Mouse (Mus musculus) heart, adult 2 months (tissue): ENCODE measurements around the gene Pkd1l3. TPM values are rescaled to one million over a fixed set of nuclear protein-coding genes. Genes with fewer than 3 reads are reported as not detected.

Experiments
- DNase-seq, 2 experiments: peaks; one replicate each; pipeline ENCODE4 v3.0.0; 2021
- H3K27ac ChIP-seq: fragments of 200-600 bp; 2 replicates; pipeline ENCODE4 v1.8.1; 2022
- H3K27me3 ChIP-seq: fragments of 200-500 bp; 2 replicates; pipeline ENCODE4 v1.6.1; 2012; ENCODE audit warnings: mild to moderate bottlenecking, low read length, inconsistent platforms, mixed read lengths; ENCODE audit not compliant: control insufficient read depth, insufficient read depth
- H3K36me3 ChIP-seq: fragments of 200-500 bp; 2 replicates; pipeline ENCODE4 v1.6.1; 2012; ENCODE audit warnings: low read length, inconsistent platforms; ENCODE audit not compliant: control insufficient read depth, insufficient read depth
- H3K4me1 ChIP-seq: fragments of 200-500 bp; 2 replicates; pipeline ENCODE4 v1.6.1; 2011; ENCODE audit warnings: low read length; ENCODE audit not compliant: control insufficient read depth, insufficient read depth
- H3K4me3 ChIP-seq: fragments of 200-600 bp; 2 replicates; pipeline ENCODE4 v1.8.1; 2022
- H3K79me2 ChIP-seq: fragments of 200-500 bp; replicated peaks from 2 replicates; pipeline ENCODE4 v1.6.1; 2012; ENCODE audit warnings: mild to moderate bottlenecking, inconsistent platforms, low read length, moderate library complexity, mixed read lengths; ENCODE audit not compliant: control insufficient read depth, insufficient read depth
- H3K9ac ChIP-seq: fragments of 200-500 bp; 2 replicates; pipeline ENCODE4 v1.6.1; 2012; ENCODE audit warnings: low read depth, mild to moderate bottlenecking, control low read depth, inconsistent platforms, low read length, mixed read lengths
- CTCF ChIP-seq: fragments of 200-600 bp; IDR thresholded peaks from 2 replicates; pipeline ENCODE4 v1.8.1; 2022; ENCODE audit warnings: antibody characterized with exemption, mild to moderate bottlenecking, moderate library complexity
- EP300 ChIP-seq: fragments of 200-500 bp; IDR thresholded peaks from 2 replicates; pipeline ENCODE4 v1.6.1; 2011; ENCODE audit warnings: low read depth, low read length, control low read depth; ENCODE audit not compliant: insufficient read depth
- POLR2A ChIP-seq: fragments of 200-500 bp; IDR thresholded peaks from 2 replicates; pipeline ENCODE4 v1.6.1; 2011; ENCODE audit warnings: mild to moderate bottlenecking, low read depth, low read length, control low read depth; ENCODE audit not compliant: insufficient read depth
- WGBS: fragments of 180-500 bp; shearing (Covaris S2); methylation state at CpG from one replicate; pipeline ENCODE4 v1.1.7; 2018; 5-methylcytosine and 5-hydroxymethylcytosine counted together
- intact Hi-C: fragments of 180-260 bp; cut with DNase I; formaldehyde crosslinking; loops from one replicate; pipeline ENCODE4 v1.15.1; 2025
- long read RNA-seq: library from polyadenylated mRNA; stranded (forward); transcript quantifications from one replicate; pipeline ENCODE4 v2.0.0, GENCODE M21; 2021
- polyA plus RNA-seq: library from polyadenylated mRNA; depleted of rRNA; stranded (reverse); fragments of >200 nt; gene quantifications from 2 replicates; pipeline ENCODE4 v1.2.3, GENCODE M21; 2012; rRNA removed
- total RNA-seq, 2 experiments: library from RNA; stranded (reverse); gene quantifications; 2 replicates each; pipeline ENCODE4 v1.2.3; 2021

Gene Pkd1l3
- under 1 TPM in 1 of 2 experiments, not detected in 1; 0.08 TPM for total RNA-seq
- 0.14 TPM in 1 of 2 replicates, not detected in the other for polyA plus RNA-seq
- long read RNA-seq, result 0 reads

- Histone ChIP-seq H3K4me3 (peak within 1 kb of the TSS; percentile 22; the same call in 1 of the 2 replicates), H3K36me3 (no peaks in the 10 kb centered on the region), H3K27me3 (no peaks in the 10 kb centered on the region), H3K79me2 (no peaks in the 10 kb centered on the region), H3K4me1 (no peaks in the 10 kb centered on the region), H3K9ac (no peak within 1 kb of the TSS; the same call in 1 of the 2 replicates), H3K27ac (no peak within 1 kb of the TSS)
- no peak for DNase-seq
- intact Hi-C loops, result no loop called here
- 29% methylated on average over 27 of the region's 27 CpGs for WGBS
- TF ChIP-seq POLR2A, result no peak
- peak; percentile 31; the same call in 1 of the 2 replicates for TF ChIP-seq CTCF
Measured at GRCm38 (mm10) chr8:109614243-109615210, at the start of gene Pkd1l3. Gene Pkd1l3, plus strand, starts transcription at chr8:109614517.

GRCm38 (mm10) chr8:109564766-109565165 is 49.6 kb upstream of the Pkd1l3 start:
- H3K79me2 ChIP-seq, result no peaks in the 10 kb centered on the region
- DNase-seq, result no peak
- no peaks in the 10 kb centered on the region for H3K27me3 ChIP-seq
- TF ChIP-seq POLR2A (no peak), CTCF (no peak), EP300 (no peak)
- 1% methylated on average over 10 of the region's 10 CpGs for WGBS
- peak overlapping the region; percentile 58; the same call in 1 of the 2 replicates for H3K9ac ChIP-seq
- intact Hi-C loops, result loop anchor here (5.0 to 10.0 kb wide), 3 partner anchors 213 to 1980 kb away; partner anchors contain the start of genes Ap1g1, Phlpp2 and Psmd7
- H3K27ac ChIP-seq, result peak overlapping the region; percentile 92
- H3K36me3 ChIP-seq, result no peaks in the 10 kb centered on the region; the same call in 1 of the 2 replicates
- H3K4me1 ChIP-seq, result no peaks in the 10 kb centered on the region
- H3K4me3 ChIP-seq, result peak overlapping the region; percentile 84

DNA sequence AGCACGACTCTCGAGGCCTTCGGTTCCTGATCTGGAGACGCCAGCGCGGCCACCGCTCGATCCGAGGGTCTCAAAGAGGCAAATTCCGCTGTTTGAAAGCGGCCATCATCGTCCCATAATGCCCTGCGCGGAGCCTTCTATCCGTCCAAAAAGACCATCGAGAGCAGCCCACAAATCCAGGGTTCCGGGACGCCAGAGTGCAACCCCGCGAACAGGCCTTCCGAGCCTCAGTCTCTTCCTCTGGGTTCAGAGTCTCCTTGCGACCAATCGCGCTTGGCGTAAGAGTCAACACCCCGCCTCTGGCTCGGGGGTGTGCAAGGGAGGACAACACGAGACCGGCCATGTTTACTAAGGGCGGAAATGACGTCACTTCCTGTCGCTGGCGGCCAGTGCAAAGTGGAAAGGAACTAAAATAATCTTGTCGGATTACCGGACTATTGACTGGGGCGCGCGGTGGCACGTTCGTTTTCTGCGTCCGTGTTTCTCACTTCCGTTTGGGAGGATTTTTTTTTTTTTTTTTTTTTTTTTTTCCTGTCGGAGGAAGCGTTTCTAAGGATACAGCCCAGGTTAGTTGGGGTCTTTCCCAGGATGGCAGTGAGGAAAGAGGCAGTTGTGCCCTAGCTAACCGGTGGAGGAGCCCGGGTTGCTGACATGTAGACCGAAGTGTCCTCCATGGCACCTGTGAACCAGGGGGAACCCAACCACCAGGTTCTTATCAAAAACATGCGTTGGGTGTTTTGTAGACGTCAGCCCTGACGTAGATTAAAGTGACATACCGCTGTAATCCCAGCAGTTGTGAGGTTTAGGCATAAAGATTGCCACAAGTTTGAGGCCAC is 48.6 kb upstream of the Pkd1l3 start, which contains the start of the genes Dhx38 and Txnl4b:
Gene Dhx38 (minus strand): TSS at position 364 of the 836 bp plus-strand sequence.
Gene Txnl4b (plus strand): TSS at position 395 of the 836 bp plus-strand sequence.
- intact Hi-C loops, result loop anchor here (1.0 to 10.0 kb wide), 4 partner anchors 43 to 1981 kb away; partner anchors contain the start of genes Ap1g1, Dhodh, Phlpp2 and Psmd7
- under 1% methylated on average over 52 of the region's 52 CpGs for WGBS
- TF ChIP-seq EP300, result peak; percentile 88
- no peak for TF ChIP-seq POLR2A
- Histone ChIP-seq H3K9ac (peak within 1 kb of the TSS; percentile 81), H3K27ac (peak within 1 kb of the TSS; percentile 92), H3K4me3 (peak within 1 kb of the TSS; percentile 84), H3K79me2 (no peaks in the 10 kb centered on the region), H3K4me1 (no peaks in the 10 kb centered on the region), H3K27me3 (no peaks in the 10 kb centered on the region), H3K36me3 (no peaks in the 10 kb centered on the region; the same call in 1 of the 2 replicates)
- peak; percentile 97 to 99 for DNase-seq

- intact Hi-C loops, result no loop called here
- Histone ChIP-seq H3K36me3 (no peaks in the 10 kb centered on the region), H3K4me1 (no peaks in the 10 kb centered on the region), H3K27me3 (no peaks in the 10 kb centered on the region), H3K79me2 (no peaks in the 10 kb centered on the region), H3K4me3 (no peak overlapping the region), H3K27ac (no peak overlapping the region), H3K9ac (no peak overlapping the region)
- WGBS, result 88% methylated on average over 12 of the region's 12 CpGs
- TF ChIP-seq POLR2A, result no peak
- TF ChIP-seq CTCF, result no peak
- TF ChIP-seq EP300, result no peak
- DNase-seq, result no peak
Measured at GRCm38 (mm10) chr8:109571139-109571538, 43.2 kb upstream of the Pkd1l3 start.

DNA sequence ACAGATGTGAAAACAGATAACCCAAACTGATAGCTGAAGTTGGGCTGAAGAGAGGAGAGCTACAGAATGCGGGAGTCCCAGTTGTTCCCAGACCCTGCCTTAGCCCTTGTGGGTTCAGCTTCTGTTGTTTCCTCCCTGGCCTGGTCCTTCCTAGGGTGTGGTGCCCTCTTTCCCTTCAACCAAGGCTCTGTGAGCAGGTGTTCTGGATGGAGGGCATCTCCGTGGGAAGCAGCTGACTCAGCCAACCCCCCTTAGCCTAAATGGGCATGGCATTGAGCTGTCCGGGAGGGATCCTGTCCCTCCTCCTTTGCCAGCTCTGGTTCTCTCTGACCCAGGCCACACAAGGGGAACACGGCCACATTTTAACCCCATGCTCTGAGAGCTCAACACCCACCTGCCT is 38.0 kb upstream of the Pkd1l3 start:
- Histone ChIP-seq H3K27ac (no peak overlapping the region), H3K36me3 (no peaks in the 10 kb centered on the region), H3K4me3 (no peak overlapping the region), H3K9ac (no peak overlapping the region), H3K4me1 (no peaks in the 10 kb centered on the region), H3K79me2 (no peaks in the 10 kb centered on the region), H3K27me3 (no peaks in the 10 kb centered on the region)
- TF ChIP-seq POLR2A (no peak), CTCF (no peak), EP300 (no peak)
- WGBS, result 64% methylated on average over 4 of the region's 4 CpGs
- intact Hi-C loops, result no loop called here
- DNase-seq, result no peak
